Mouse (Mus musculus): ENCODE data around the gene Mgat5.

DNA sequence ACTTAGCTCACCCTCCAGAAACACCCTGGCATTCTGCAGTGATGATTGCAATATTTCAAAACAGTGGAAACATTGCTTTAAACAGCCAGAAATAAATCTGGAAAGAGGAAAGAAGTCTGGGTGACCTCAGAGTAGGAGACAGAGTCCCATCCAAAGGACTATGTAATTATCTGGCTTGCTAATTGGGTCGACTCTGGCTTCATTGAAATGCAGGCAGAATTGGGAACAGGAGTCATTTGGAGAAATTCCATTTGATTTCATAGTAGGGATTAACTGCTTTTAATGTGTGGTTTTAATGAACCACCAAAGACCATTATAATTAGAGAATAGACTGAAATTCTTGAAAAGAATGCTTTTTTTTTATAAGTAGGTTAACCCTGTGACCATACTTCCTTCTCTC, 212.2 kb downstream of the Mgat5 start:
- TF ChIP-seq CTCF (IDR thresholded peaks at IDR 0.05; ENCODE audit: extremely low read depth, insufficient read length, insufficient replicate concordance, low read depth, low read length) (no peak), POLR2A (IDR thresholded peaks at IDR 0.05; ENCODE audit: low read depth, low read length) (no peak)

Data from small intestine, adult 2 months (tissue).